Mouse (Mus musculus) liver, embryonic 12.5 days (tissue): ENCODE measurements around the gene 1700020L24Rik. TPM values are rescaled to one million over a fixed set of nuclear protein-coding genes. Genes with fewer than 3 reads are reported as not detected.

Experiments
- ATAC-seq: fragments of 200-750 bp; cut with Nextera tagmentation; 2 replicates; pipeline ENCODE4 v1.8.0; 2017; ENCODE audit warnings: moderate number of reproducible peaks, mild to moderate bottlenecking, moderate library complexity
- H3K27ac ChIP-seq: fragments of 300-500 bp; sonication (generic); 2 replicates; pipeline ENCODE4 v1.5.1; 2016; ENCODE audit warnings: mild to moderate bottlenecking
- H3K27me3 ChIP-seq: fragments of 300-500 bp; sonication (generic); replicated peaks from 2 replicates; pipeline ENCODE4 v1.6.1; 2016; ENCODE audit warnings: mild to moderate bottlenecking, moderate library complexity
- H3K36me3 ChIP-seq: fragments of 300-500 bp; sonication (generic); 2 replicates; pipeline ENCODE4 v1.6.1; 2016; ENCODE audit warnings: mild to moderate bottlenecking, moderate library complexity
- H3K4me1 ChIP-seq: fragments of 300-500 bp; sonication (generic); 2 replicates; pipeline ENCODE4 v1.6.1; 2016
- H3K4me2 ChIP-seq: fragments of 300-500 bp; sonication (generic); 2 replicates; pipeline ENCODE4 v1.6.1; 2016; ENCODE audit warnings: mild to moderate bottlenecking, moderate library complexity
- H3K4me3 ChIP-seq: fragments of 300-500 bp; sonication (generic); 2 replicates; pipeline ENCODE4 v1.5.1; 2016; ENCODE audit warnings: mild to moderate bottlenecking, moderate library complexity
- H3K9ac ChIP-seq: fragments of 300-500 bp; sonication (generic); 2 replicates; pipeline ENCODE4 v1.6.1; 2016; ENCODE audit warnings: mild to moderate bottlenecking, moderate library complexity
- H3K9me3 ChIP-seq: fragments of 300-500 bp; sonication (generic); replicated peaks from 2 replicates; pipeline ENCODE4 v1.6.1; 2016; ENCODE audit warnings: mild to moderate bottlenecking, moderate library complexity
- WGBS: fragments of 180-500 bp; shearing (Covaris S2); methylation state at CpG from one replicate; pipeline ENCODE4 v1.1.7; 2016; ENCODE audit not compliant: insufficient replicate concordance; 5-methylcytosine and 5-hydroxymethylcytosine counted together
- polyA plus RNA-seq: library from polyadenylated mRNA; unstranded; fragments of >200 nt; fragmentation: Nextera tagmentation; extraction: Ambion mirVana; gene quantifications from 2 replicates; pipeline ENCODE4 v1.2.1, GENCODE M21; 2016

1700020L24Rik gene
- polyA plus RNA-seq, 1 experiment from 2014 or later = 0.70 TPM

DNA sequence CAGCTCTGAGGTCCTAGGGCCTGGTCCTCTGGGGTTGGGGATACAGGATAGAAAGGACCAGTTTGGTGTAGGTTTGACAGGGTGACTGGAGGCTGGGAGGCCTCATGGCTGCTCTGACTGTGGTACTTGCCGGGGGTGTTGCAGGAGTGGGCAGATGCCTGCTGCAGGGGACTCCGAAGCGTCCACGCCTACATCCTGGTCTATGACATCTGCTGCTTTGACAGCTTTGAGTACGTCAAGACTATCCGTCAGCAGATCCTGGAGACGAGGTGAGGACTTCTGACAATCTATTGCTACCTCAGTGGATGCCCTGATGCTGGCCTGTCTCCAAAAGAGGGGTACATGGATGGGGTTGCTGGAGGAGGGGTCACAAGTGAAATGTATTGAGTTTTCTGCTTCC is 19.8 kb upstream of the 1700020L24Rik start:
- no peak overlapping the region for H3K27ac ChIP-seq
- no peak overlapping the region for H3K9ac ChIP-seq
- ATAC-seq = no peak
- no peaks in the 10 kb centered on the region for H3K36me3 ChIP-seq
- peaks cover 78% of the 10 kb centered on the region for H3K27me3 ChIP-seq
- peaks cover 6% of the 10 kb centered on the region; the same call in 1 of the 2 replicates for H3K4me1 ChIP-seq
- no peaks in the 10 kb centered on the region for H3K9me3 ChIP-seq
- H3K4me2 ChIP-seq = no peak overlapping the region
- 70% methylated on average over 7 of the region's 7 CpGs for WGBS
- no peak overlapping the region for H3K4me3 ChIP-seq

DNA sequence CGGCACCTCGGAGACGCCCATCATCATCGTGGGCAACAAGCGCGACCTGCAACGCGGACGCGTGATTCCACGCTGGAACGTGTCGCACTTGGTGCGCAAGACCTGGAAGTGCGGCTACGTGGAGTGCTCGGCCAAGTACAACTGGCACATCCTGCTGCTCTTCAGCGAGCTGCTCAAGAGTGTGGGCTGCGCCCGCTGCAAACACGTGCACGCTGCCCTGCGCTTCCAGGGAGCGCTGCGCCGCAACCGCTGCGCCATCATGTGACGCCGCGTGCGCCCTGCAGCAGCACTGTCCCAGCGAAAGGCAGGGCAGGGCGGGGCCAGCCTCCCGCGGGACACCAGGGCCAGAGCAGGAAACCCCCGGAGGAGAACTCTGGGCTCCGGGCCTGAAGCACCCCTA is 18.9 kb upstream of the 1700020L24Rik start:
- Histone ChIP-seq H3K4me1 (peaks cover 6% of the 10 kb centered on the region; the same call in 1 of the 2 replicates), H3K27ac (no peak overlapping the region), H3K9ac (no peak overlapping the region), H3K36me3 (no peaks in the 10 kb centered on the region), H3K4me2 (peak overlapping the region; percentile 10; the same call in 1 of the 2 replicates), H3K27me3 (peaks cover 73% of the 10 kb centered on the region), H3K9me3 (no peaks in the 10 kb centered on the region), H3K4me3 (no peak overlapping the region)
- 5% methylated on average over 38 of the region's 38 CpGs for WGBS
- ATAC-seq = no peak

DNA sequence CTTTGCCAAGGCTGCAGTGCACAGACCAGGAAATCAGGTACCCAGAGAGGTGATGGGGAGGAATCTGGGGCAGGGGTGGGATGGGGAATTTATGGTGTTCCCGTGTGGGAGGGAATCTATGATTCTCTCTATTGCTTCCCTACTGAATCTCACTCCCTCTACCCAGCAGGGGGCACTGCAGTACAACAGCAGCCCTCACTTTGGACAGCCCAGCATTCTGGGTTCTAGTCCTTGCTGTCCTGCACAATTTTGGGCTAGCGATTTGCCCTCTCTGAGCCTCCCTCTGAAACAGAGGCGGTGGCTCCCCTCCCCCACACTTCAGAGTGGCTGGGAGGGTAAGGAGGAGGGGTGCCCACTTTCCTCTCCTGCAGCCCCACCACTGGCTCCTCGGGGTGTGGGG is 17.1 kb upstream of the 1700020L24Rik start:
- H3K4me1 ChIP-seq = peaks cover 6% of the 10 kb centered on the region; the same call in 1 of the 2 replicates
- H3K9me3 ChIP-seq = no peaks in the 10 kb centered on the region
- no peak overlapping the region for H3K4me2 ChIP-seq
- no peak for ATAC-seq
- H3K9ac ChIP-seq = no peak overlapping the region
- H3K4me3 ChIP-seq = no peak overlapping the region
- no peak overlapping the region for H3K27ac ChIP-seq
- 32% methylated on average over 4 of the region's 4 CpGs for WGBS
- peaks cover 75% of the 10 kb centered on the region for H3K27me3 ChIP-seq
- H3K36me3 ChIP-seq = no peaks in the 10 kb centered on the region

DNA sequence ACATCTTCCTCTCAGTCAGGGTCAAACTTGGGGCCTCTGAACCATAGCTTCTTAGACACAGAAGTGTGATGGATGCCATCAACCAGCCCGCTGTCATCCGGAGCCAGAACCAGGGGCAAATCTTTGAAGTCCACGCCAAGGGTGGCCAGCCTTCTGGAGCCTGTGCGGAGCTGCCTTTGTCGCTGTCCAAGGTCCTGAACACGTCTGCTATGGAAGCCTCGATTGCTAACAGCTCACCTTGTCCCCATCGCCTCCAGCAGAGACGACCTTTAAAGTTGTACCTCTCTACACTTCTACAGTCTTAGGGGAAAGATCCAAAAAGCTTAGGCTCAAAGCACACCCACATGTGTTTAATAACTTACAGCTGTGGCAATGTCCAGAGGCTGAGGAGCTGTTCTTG is 16.2 kb upstream of the 1700020L24Rik start:
- Histone ChIP-seq H3K27ac (no peak overlapping the region), H3K4me1 (peaks cover 6% of the 10 kb centered on the region; the same call in 1 of the 2 replicates), H3K4me2 (no peak overlapping the region), H3K27me3 (peaks cover 76% of the 10 kb centered on the region), H3K4me3 (no peak overlapping the region), H3K9ac (no peak overlapping the region), H3K36me3 (no peaks in the 10 kb centered on the region), H3K9me3 (no peaks in the 10 kb centered on the region)
- ATAC-seq = no peak; the same call in 1 of the 2 replicates
- 3% methylated on average over 9 of the region's 9 CpGs for WGBS

DNA sequence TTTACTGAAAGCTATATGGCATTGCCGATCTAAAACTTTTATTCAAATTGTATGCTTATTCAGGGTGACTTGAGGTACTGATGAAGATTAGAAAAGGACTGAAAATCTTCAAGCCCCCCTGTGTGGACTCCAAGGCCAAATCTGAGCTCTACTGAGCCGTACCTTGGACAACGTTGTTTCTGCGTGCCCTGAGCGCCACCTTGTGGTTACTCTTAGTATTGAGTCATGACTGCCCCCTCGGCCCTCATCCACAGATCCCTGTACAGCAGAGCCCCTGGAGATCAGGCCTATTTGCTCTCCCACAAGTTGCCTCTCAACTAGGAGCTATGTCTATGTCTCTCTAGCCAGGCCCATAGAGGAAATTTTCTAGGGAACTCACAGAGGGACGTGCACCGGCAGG is 12.8 kb upstream of the 1700020L24Rik start:
- H3K9ac ChIP-seq = no peak overlapping the region

DNA sequence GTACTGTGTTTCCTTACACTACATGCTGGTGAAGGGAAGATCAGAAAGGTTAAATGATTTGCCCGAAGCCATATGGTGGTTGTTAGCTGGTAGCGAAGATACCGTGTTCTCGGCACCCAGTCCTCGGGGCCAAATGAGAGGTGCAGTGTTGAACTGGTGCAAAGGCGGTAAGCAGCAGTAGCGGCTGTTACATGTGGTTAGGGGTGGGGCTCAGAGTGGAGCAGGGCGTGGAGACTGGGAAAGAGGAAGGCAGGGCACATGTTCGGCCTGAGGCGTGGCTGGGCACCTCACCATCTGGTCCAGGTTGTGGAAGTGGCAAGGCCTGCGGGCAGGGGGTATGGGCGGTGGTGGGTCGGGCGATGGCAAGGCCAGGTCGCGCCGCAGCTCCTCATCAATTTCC is 10.5 kb upstream of the 1700020L24Rik start:
- H3K4me1 ChIP-seq = 0 out of 2 replicates have a peak, but pooled peaks cover 7% of the 10 kb centered on the region
- peak overlapping the region; percentile 31 for H3K4me2 ChIP-seq
- H3K9me3 ChIP-seq = no peaks in the 10 kb centered on the region
- no peak overlapping the region for H3K4me3 ChIP-seq
- H3K36me3 ChIP-seq = no peaks in the 10 kb centered on the region
- peaks cover 70% of the 10 kb centered on the region for H3K27me3 ChIP-seq
- no peak overlapping the region for H3K27ac ChIP-seq
- ATAC-seq = peak; percentile 49; the same call in 1 of the 2 replicates
- WGBS = 7% methylated on average over 17 of the region's 17 CpGs
- no peak overlapping the region for H3K9ac ChIP-seq

More for the DNA sequence above, 12.8 kb upstream of the 1700020L24Rik start:
- H3K9me3 ChIP-seq = no peaks in the 10 kb centered on the region
- no peak overlapping the region for H3K4me3 ChIP-seq
- peaks cover 76% of the 10 kb centered on the region for H3K27me3 ChIP-seq
- 0 out of 2 replicates have a peak, but pooled peaks cover 7% of the 10 kb centered on the region for H3K4me1 ChIP-seq
- WGBS = 6% methylated on average over 8 of the region's 8 CpGs
- ATAC-seq = no peak
- no peak overlapping the region for H3K27ac ChIP-seq
- no peaks in the 10 kb centered on the region for H3K36me3 ChIP-seq
- H3K4me2 ChIP-seq = no peak overlapping the region

DNA sequence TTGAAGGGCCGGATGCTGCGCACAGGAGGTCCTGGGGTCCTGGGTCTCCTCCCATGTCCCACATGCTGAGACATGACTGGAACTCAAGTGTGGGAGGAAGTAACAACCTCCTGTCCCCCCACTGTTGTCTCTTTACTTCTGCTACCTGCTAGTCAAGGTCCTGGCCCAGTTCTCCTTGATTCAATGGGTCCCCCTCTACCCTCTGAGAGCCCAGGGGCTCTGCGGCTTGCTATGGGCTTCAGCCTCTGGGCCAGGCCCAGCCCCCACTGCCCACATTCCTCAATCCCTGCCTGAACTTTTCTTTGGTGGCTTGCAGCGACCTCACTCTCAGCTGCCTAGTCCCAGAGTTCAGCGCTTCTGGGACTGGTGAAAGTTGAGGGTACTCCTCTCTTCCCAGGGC is 8.1 kb upstream of the 1700020L24Rik start, which contains the start of gene Gas2l2:
Gas2l2 (minus strand) TSS at position 101 of the 400 bp plus-strand sequence.
- no peak for ATAC-seq
- Histone ChIP-seq H3K4me3 (no peak within 1 kb of the TSS), H3K9me3 (no peaks in the 10 kb centered on the region), H3K4me1 (0 out of 2 replicates have a peak, but pooled peaks cover 7% of the 10 kb centered on the region), H3K4me2 (no peak within 1 kb of the TSS), H3K9ac (no peak within 1 kb of the TSS), H3K27me3 (peaks cover 71% of the 10 kb centered on the region), H3K36me3 (no peaks in the 10 kb centered on the region), H3K27ac (no peak within 1 kb of the TSS)
- WGBS = 50% methylated on average over 5 of the region's 5 CpGs

DNA sequence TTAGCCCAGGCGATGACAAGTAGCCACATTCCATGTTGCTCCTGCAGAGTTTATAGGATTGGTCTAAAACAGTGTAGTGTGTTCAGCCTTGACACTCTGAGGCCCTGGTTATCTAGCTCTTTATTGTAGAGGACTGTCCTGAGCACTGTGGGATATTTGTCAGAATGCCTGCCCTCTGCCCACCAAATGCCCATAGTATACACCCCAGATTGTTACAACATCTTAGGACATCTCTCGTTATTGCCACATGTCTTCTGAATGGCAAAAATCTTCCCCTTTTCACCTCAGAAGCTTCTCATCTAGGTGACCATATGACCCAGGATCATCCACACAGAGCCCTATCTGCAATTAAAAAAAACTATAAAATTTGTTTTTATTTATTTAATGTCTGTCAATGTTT is 4.9 kb upstream of the 1700020L24Rik start:
- no peak for ATAC-seq
- Histone ChIP-seq H3K4me3 (no peak overlapping the region), H3K36me3 (no peaks in the 10 kb centered on the region), H3K9ac (no peak overlapping the region), H3K27me3 (peaks cover 61% of the 10 kb centered on the region), H3K9me3 (no peaks in the 10 kb centered on the region), H3K4me1 (no peaks in the 10 kb centered on the region), H3K27ac (no peak overlapping the region), H3K4me2 (no peak overlapping the region)
- WGBS = 57% methylated on average over 2 of the region's 2 CpGs

DNA sequence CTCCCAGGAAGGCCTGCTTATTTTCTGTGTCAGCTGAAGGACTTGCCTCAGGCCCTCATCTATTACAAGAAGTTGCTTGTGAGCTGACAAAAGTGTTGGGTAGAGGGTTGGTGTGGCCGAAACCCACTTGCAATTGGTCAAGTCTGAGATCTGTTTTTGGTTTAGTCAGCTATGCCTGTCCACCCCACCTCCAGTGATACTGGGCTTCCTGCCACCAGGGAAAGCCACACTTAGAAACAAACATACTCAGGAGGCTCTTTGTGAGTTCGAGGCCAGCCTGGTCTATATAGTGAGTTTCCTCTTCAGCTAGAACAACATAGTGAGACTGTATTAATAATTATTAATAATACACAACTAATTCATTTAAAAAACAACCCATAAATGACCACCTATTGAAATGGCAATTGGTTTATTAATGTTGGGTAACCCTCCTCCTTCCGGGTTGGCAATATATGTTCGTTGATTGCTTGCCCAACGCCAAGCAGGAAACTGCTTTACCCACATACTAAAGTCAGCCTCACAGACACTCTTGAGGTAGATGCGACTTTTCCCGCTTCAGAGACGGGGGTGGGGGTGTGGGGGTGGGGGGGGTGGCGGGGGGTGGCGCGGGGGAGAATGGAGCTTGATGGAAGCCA is 2.1 kb downstream of the 1700020L24Rik start:
- H3K27ac ChIP-seq = no peak overlapping the region
- H3K27me3 ChIP-seq = peaks cover 64% of the 10 kb centered on the region
- no peaks in the 10 kb centered on the region for H3K36me3 ChIP-seq
- 29% methylated on average over 11 of the region's 11 CpGs for WGBS
- H3K4me3 ChIP-seq = peak overlapping the region; percentile 69
- no peaks in the 10 kb centered on the region for H3K9me3 ChIP-seq
- peak overlapping the region; percentile 66 for H3K9ac ChIP-seq
- ATAC-seq = no peak
- peaks cover 27% of the 10 kb centered on the region for H3K4me1 ChIP-seq
- H3K4me2 ChIP-seq = peak overlapping the region; percentile 98

DNA sequence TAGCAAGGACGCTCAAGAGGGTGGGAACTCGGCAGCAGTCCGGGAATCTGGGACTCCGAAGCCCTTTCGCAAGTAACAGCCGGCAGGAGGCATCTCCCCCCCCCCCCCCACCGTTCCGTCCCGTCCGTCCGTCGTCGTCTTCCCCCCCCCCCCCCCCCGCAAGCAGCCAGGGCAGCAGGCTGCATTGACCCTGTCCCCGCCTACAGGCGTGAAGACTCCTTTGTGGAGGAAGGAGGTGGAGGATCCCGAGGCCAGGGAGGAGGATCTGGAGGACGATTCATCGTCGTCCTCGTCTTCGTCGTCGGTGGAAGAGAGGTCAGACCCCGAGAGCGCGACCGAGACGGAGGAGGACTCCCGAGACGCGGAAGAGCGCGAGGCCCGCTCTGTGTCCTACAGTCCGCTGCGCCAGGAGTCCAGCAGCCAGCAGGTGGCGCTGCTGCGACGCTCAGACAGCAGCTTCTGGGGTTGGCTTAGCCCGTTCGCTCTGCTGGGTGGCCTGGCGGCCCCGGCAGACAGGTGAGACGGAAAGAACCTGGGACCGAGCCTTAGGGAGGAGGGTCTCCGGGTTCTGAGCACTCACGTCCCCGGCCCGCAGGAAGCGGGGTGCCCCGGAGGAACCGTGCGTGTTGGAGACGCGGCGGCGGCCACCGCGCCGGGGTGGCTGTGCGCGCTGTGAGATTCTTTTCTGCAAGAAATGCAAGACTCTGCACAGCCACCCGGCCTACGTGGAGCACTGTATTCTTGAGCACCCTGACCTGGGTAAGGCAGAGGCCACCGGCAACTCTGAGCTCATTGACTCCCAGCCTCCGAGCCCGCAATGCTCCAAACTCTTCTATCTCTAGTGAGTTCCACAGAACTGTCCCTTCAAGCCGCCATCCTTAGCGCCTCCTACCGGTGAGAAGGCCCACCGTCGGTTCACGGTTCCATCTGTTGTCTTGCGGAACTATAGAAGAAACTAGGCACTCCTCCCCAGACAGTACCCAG is 2.9 kb downstream of the 1700020L24Rik start:
- ATAC-seq = peak; percentile 91
- Histone ChIP-seq H3K4me2 (peak overlapping the region; percentile 98), H3K9me3 (no peaks in the 10 kb centered on the region), H3K27me3 (peaks cover 66% of the 10 kb centered on the region), H3K27ac (no peak overlapping the region), H3K36me3 (no peaks in the 10 kb centered on the region), H3K4me3 (peak overlapping the region; percentile 69), H3K9ac (peak overlapping the region; percentile 66), H3K4me1 (peaks cover 32% of the 10 kb centered on the region)
- under 1% methylated on average over 62 of the region's 75 CpGs for WGBS

DNA sequence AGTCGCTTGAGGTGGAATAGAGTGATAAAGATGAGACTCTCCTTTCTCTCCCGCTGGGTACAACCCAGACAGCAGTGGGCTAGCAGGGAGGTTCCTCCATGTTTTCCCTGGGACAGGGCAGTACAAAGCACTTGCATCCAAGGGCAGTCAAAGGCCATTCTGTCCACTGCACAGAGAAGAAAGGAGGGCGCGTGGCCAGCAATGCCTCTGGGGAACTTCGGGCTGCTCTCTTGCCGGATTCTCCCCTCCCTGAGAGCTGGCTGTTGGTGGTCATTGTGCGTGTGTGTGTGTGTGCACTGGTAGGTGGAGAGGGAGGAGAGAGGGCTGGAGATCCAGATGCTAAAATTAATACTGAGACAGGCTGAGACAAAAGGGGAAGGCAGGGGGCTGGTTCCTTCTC is 3.8 kb downstream of the 1700020L24Rik start:
- WGBS = 47% methylated on average over 7 of the region's 7 CpGs
- H3K27me3 ChIP-seq = peaks cover 67% of the 10 kb centered on the region

More for the DNA sequence above, 3.8 kb downstream of the 1700020L24Rik start:
- no peaks in the 10 kb centered on the region for H3K9me3 ChIP-seq
- ATAC-seq = no peak
- H3K4me1 ChIP-seq = peaks cover 32% of the 10 kb centered on the region
- H3K27ac ChIP-seq = no peak overlapping the region
- H3K4me2 ChIP-seq = peak overlapping the region; percentile 98
- peak overlapping the region; percentile 69; the same call in 1 of the 2 replicates for H3K4me3 ChIP-seq
- no peaks in the 10 kb centered on the region for H3K36me3 ChIP-seq
- no peak overlapping the region for H3K9ac ChIP-seq
